Mouse (Mus musculus): Measurements from ENCODE around the gene Foxi2. TPM values are rescaled to one million over a fixed set of nuclear protein-coding genes. Genes with fewer than 3 reads are reported as not detected.

The Foxi2 gene
- polyA plus RNA-seq, 1 experiment from 2014 or later, result not detected

GRCm38 (mm10) chr7:135406761-135407160 lies 3.3 kb upstream of the Foxi2 start:
- peaks cover 27% of the 10 kb centered on the region for H3K27me3 ChIP-seq (replicated peaks)
- H3K36me3 ChIP-seq, result no peaks in the 10 kb centered on the region
- no peaks in the 10 kb centered on the region for H3K4me1 ChIP-seq
- no peaks in the 10 kb centered on the region for H3K9me3 ChIP-seq
- no peak overlapping the region for H3K4me3 ChIP-seq (replicated peaks)
- no peak overlapping the region for H3K9ac ChIP-seq
- no peak for ATAC-seq (ENCODE audit: insufficient read depth, low FRiP score, low read depth)
- no peak overlapping the region for H3K27ac ChIP-seq
- H3K4me2 ChIP-seq, result no peak overlapping the region
- 62% methylated on average over 3 of the region's 3 CpGs for WGBS

DNA sequence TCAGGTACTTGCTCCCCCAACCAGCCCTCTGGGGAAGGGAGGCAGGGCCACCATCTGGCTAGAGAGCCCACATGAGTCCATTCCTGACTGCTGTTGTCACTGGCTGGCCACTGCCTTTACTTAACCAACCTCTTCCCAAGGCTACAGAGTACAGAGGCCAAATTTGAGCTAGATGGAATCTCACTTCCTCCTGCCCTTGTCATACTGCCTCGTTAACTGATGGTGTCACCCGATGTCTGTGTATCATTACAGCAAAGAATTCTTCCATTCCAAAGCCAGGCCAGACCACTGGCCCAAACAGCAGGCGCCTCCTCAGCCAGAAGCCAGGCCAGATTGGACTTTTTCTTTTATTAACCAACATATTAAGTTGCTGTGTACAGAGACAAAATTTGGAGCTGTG lies 1.6 kb upstream of the Foxi2 start:
- no peak overlapping the region for H3K9ac ChIP-seq
- H3K4me3 ChIP-seq (replicated peaks), result no peak overlapping the region
- H3K4me1 ChIP-seq, result no peaks in the 10 kb centered on the region
- H3K9me3 ChIP-seq, result no peaks in the 10 kb centered on the region
- no peak for ATAC-seq (ENCODE audit: insufficient read depth, low FRiP score, low read depth)
- no peak overlapping the region for H3K4me2 ChIP-seq
- H3K36me3 ChIP-seq, result no peaks in the 10 kb centered on the region
- no peak overlapping the region for H3K27ac ChIP-seq
- 70% methylated on average over 3 of the region's 3 CpGs for WGBS
- H3K27me3 ChIP-seq (replicated peaks), result peaks cover 38% of the 10 kb centered on the region

DNA sequence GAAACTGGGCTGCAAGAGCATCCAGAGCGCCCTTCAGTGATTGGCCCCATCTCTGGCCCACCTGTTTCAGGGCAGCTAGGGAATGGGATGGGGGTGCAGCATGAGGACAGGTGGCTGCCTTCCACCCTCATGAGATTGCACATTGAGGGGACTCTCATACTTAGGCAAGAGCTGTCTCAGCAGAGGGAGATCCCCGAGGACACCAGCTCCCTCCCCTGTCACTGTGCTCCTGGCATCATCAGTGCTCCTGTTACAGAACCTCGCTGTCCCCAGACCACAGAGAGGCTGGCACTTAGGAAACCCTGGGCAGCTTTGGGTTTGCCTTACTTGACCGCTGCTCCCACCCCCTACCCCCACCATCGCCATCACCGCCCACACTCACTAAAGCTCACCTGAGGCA lies 2.2 kb downstream of the Foxi2 start:
- H3K27ac ChIP-seq, result no peak overlapping the region
- peaks cover 35% of the 10 kb centered on the region for H3K27me3 ChIP-seq (replicated peaks)
- WGBS, result 64% methylated on average over 6 of the region's 6 CpGs
- H3K4me2 ChIP-seq, result no peak overlapping the region
- no peak for ATAC-seq (ENCODE audit: insufficient read depth, low FRiP score, low read depth)
- H3K9ac ChIP-seq, result no peak overlapping the region
- no peak overlapping the region for H3K4me3 ChIP-seq (replicated peaks)
- H3K36me3 ChIP-seq, result no peaks in the 10 kb centered on the region
- no peaks in the 10 kb centered on the region for H3K9me3 ChIP-seq
- H3K4me1 ChIP-seq, result no peaks in the 10 kb centered on the region

DNA sequence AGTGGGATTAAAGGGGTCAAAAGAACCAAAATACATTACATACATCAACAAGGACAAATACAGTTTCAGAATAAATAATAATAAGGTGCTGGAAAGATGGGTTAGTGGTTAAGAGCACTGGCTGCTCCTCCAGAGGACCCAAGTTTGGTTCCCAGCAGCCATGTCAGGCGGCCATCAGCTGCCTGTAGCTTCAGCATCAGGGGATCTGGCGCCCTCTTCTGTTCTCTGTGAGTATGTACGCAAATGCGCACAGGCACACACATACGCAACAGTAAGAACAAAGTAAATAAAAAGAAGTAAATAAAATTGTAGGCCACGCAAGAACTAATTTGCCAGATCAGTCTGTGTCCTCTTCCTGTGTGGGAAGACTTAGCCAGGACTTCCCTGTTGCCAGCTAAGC lies 18.7 kb downstream of the Foxi2 start:
- no peaks in the 10 kb centered on the region for H3K9me3 ChIP-seq
- no peak overlapping the region for H3K27ac ChIP-seq
- H3K27me3 ChIP-seq (replicated peaks), result no peaks in the 10 kb centered on the region
- ATAC-seq (ENCODE audit: insufficient read depth, low FRiP score, low read depth), result no peak
- no peaks in the 10 kb centered on the region for H3K36me3 ChIP-seq
- no peak overlapping the region for H3K4me3 ChIP-seq (replicated peaks)
- no peak overlapping the region for H3K4me2 ChIP-seq
- no peak overlapping the region for H3K9ac ChIP-seq
- 90% methylated on average over 6 of the region's 6 CpGs for WGBS
- H3K4me1 ChIP-seq, result no peaks in the 10 kb centered on the region

DNA sequence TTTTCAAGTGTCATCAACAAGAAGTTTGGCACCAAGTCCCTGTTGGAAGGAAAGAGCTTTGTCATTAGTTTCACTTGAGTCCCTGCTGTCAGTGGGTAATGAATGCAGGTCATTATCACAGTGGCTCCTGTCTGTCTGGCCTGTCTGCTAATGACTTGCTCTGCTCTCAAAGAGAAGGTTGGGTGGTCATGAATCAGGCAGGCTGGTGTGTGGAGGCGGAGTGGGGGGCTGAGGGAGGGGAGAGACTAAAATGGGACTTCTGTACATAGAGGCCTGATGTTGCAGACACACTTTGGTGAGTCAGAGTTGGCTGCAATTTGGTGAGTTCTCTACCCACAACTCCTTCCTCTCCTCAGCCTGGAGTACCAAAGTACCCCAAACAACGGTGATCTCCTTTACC lies 20.8 kb downstream of the Foxi2 start:
- H3K9me3 ChIP-seq, result no peaks in the 10 kb centered on the region
- ATAC-seq (ENCODE audit: insufficient read depth, low FRiP score, low read depth), result no peak
- H3K36me3 ChIP-seq, result no peaks in the 10 kb centered on the region
- no peak overlapping the region for H3K4me2 ChIP-seq
- 62% methylated on average over 2 of the region's 2 CpGs for WGBS
- no peak overlapping the region for H3K27ac ChIP-seq
- no peak overlapping the region for H3K4me3 ChIP-seq (replicated peaks)
- H3K4me1 ChIP-seq, result no peaks in the 10 kb centered on the region
- no peaks in the 10 kb centered on the region for H3K27me3 ChIP-seq (replicated peaks)
- H3K9ac ChIP-seq, result no peak overlapping the region

- Histone ChIP-seq H3K27ac (no peak overlapping the region), H3K4me3 (replicated peaks) (no peak overlapping the region), H3K4me1 (no peaks in the 10 kb centered on the region), H3K4me2 (no peak overlapping the region), H3K9ac (no peak overlapping the region), H3K36me3 (no peaks in the 10 kb centered on the region), H3K9me3 (no peaks in the 10 kb centered on the region), H3K27me3 (replicated peaks) (no peaks in the 10 kb centered on the region)
- WGBS, result 80% methylated on average over 4 of the region's 4 CpGs
- ATAC-seq (ENCODE audit: insufficient read depth, low FRiP score, low read depth), result no peak
Measured at GRCm38 (mm10) chr7:135443903-135444302, 33.8 kb downstream of the Foxi2 start.

GRCm38 (mm10) chr7:135451340-135451739 lies 41.2 kb downstream of the Foxi2 start:
- H3K4me3 ChIP-seq (replicated peaks), result no peak overlapping the region
- 79% methylated on average over 3 of the region's 3 CpGs for WGBS
- H3K4me2 ChIP-seq, result no peak overlapping the region
- ATAC-seq (ENCODE audit: insufficient read depth, low FRiP score, low read depth), result no peak
- H3K4me1 ChIP-seq, result no peaks in the 10 kb centered on the region
- H3K9me3 ChIP-seq, result no peaks in the 10 kb centered on the region
- H3K27ac ChIP-seq, result no peak overlapping the region
- H3K36me3 ChIP-seq, result no peaks in the 10 kb centered on the region
- no peaks in the 10 kb centered on the region for H3K27me3 ChIP-seq (replicated peaks)
- H3K9ac ChIP-seq, result no peak overlapping the region

DNA sequence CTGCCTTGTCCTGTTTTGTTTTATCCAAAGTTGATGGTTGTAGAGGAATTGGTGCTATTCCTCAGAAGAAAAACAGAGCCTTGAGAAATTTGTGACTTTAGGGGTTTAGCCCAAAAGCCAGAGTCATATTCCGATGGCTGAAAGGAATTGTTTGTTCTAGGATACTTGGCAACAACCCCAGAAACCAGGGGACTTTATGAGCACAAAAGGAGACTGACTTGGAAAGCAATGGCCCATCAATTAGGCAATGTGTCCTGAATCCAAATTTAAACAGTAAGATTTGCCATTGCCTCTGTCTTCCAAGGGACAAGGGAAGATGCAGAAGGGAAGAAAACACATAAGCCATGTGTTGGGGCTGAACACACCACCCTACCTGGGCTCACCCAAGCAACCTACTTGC lies 42.3 kb downstream of the Foxi2 start:
- no peak overlapping the region for H3K4me3 ChIP-seq (replicated peaks)

DNA sequence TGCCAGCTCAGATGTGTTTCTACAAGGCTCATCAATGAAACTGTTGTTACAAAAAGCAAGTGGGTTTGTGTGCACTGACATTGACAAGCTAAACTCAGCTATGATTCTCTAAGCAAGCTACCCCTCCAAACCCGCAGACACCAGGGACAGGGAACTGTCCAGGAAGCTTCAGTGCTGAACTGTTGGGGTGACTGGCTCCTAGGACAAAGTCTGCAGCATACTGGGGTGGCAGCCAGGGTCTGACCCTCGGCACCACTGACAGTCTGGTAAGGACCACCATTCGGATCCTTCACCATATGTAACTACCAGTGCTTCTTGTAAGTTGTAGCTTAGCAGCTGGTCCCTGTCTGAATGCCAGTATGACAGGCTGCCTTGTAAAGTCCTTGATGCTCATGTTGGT lies 43.6 kb downstream of the Foxi2 start:
- H3K9ac ChIP-seq, result no peak overlapping the region
- no peak overlapping the region for H3K4me2 ChIP-seq
- no peaks in the 10 kb centered on the region for H3K9me3 ChIP-seq
- H3K4me1 ChIP-seq, result no peaks in the 10 kb centered on the region
- H3K27ac ChIP-seq, result no peak overlapping the region
- H3K27me3 ChIP-seq (replicated peaks), result no peaks in the 10 kb centered on the region
- H3K4me3 ChIP-seq (replicated peaks), result no peak overlapping the region
- H3K36me3 ChIP-seq, result no peaks in the 10 kb centered on the region
- 35% methylated on average over 3 of the region's 3 CpGs for WGBS
- no peak for ATAC-seq (ENCODE audit: insufficient read depth, low FRiP score, low read depth)

More for the DNA sequence above, 42.3 kb downstream of the Foxi2 start:
- H3K36me3 ChIP-seq, result no peaks in the 10 kb centered on the region
- no peak overlapping the region for H3K27ac ChIP-seq
- H3K9me3 ChIP-seq, result no peaks in the 10 kb centered on the region
- no peak overlapping the region for H3K4me2 ChIP-seq
- H3K4me1 ChIP-seq, result no peaks in the 10 kb centered on the region
- 61% methylated on average over 1 of the region's 1 CpGs for WGBS
- no peaks in the 10 kb centered on the region for H3K27me3 ChIP-seq (replicated peaks)
- no peak overlapping the region for H3K9ac ChIP-seq
- no peak for ATAC-seq (ENCODE audit: insufficient read depth, low FRiP score, low read depth)

Other genes starting within 250 kb of the Foxi2 start
- not detected in 2 replicates for gene Nps, start 151.6 kb upstream of the Foxi2 start, polyA plus RNA-seq (2015; fragmentation: Nextera tagmentation; extraction: Ambion mirVana)
- gene Clrn3, start 118.3 kb downstream of the Foxi2 start, polyA plus RNA-seq (2015; fragmentation: Nextera tagmentation; extraction: Ambion mirVana), result 5.2 and 6.7 TPM in 2 replicates
- gene Ptpre, start 127.2 kb downstream of the Foxi2 start, polyA plus RNA-seq (2015; fragmentation: Nextera tagmentation; extraction: Ambion mirVana), result 3.2 and 3.4 TPM in 2 replicates

All from stomach, embryonic 15.5 days (tissue).